Mouse (Mus musculus) adrenal gland, postnatal 4 days (tissue): ENCODE results near the gene Ceacam15. TPM values are rescaled to one million over a fixed set of nuclear protein-coding genes. Genes with fewer than 3 reads are reported as not detected.
"Not testable (repeated sequence)": the region's sequence is repeated elsewhere in the genome, so short reads cannot be mapped to it uniquely, and the experiment has no call there.

Experiments used
- DNase-seq, 2 experiments: peaks; one replicate each; pipeline ENCODE4 v3.0.0; 2021 to 2022; ENCODE audit warnings: low spot score in 2 of 2, mixed read lengths in 2 of 2
- long read RNA-seq, 2 experiments: library from polyadenylated mRNA; stranded (forward); transcript quantifications; one replicate each; pipeline ENCODE4 v2.0.0; 2021
- total RNA-seq, 2 experiments: library from RNA; stranded (reverse); gene quantifications; 2 replicates each; pipeline ENCODE4 v1.2.3; 2021

Gene Ceacam15
- total RNA-seq, result not detected
- long read RNA-seq, experiment 1, result 0 reads
- long read RNA-seq, experiment 2, result 0 reads

DNA sequence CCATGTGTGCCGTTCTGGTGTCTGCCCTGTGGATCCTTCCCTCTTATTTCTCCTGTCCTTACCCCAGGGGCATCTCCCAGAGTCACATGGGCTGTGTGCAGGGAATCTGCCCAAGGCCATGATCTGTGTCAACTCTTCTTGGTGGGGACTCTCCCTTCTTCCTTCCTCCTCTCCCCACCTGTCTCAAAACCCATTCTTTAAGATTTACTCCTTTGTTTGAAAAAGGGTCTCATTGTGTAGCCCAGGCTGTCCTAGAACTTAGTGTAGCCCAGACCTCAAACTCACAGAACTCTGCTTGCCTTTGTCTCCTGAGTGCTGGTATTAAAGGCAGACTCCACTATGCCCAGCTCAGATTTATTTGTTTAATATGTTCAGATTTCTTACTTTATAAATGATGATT lies at the start of gene Ceacam15:
Ceacam15 (minus strand) TSS at position 101 of the 400 bp plus-strand sequence.
- DNase-seq, result no peak

GRCm38 (mm10) chr7:16722490-16722889 lies 47.0 kb upstream of the Ceacam15 start:
- not testable (repeated sequence) for DNase-seq

DNA sequence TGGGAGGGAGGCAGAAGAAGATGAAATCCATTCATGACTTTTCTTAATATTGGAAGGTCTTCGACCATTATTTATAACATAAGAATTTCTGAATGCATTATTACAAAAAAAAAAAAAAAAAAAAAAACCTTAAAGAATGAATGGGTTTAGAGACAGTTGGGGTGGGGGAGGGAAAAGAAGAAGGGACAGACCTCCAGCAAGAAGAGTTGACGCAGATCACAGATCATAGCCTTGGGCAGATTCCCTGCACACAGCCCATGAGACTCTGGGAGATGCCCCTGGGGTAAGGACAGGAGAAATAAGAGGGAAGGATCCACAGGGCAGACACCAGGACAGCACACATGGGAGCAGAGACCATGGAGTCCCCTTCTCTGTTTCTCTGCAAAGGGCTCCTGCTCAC lies 46.1 kb upstream of the Ceacam15 start, which contains the start of gene Ceacam9:
Ceacam9 (plus strand) TSS at position 301 of the 400 bp plus-strand sequence.
- no peak for DNase-seq

- DNase-seq, result not testable (repeated sequence)
Observed at GRCm38 (mm10) chr7:16716456-16717152, 41.1 kb upstream of the Ceacam15 start.

DNA sequence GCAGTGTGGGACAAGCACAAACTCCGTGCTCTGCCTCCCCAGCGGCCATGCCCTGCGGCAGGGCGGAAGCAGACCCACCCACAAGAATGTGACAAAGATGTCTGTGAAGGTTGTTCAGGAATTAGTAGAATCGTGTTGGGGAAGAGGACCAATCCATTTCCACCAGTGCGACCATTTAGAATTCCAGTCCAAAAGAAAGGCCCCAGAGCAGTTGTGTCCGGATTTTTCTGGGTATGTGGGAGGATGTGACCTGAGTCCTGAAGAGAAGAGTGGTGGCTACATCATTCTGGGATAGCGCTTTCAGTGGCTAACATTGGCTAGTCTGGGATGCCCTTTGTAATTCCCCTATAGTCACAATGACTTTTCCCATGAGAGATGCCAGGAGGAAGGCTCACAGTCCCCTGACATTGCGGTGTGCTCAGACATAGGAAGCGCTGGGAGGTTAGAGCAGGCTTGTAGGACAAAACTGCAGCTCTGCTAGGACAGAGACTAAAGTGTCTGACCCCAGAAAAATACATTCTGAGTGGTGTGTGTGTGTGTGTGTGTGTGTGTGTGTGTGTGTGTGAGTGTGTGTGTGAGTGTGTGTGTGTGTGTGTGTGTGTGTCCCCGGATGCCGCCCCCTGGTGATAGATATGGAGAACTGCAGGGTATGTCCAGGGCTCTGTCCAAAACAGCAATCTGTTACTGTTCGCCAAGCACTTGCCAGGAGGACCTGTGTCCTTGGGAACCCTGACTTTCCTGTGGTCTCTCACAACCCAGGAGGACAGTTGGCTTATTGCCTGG lies 37.3 kb upstream of the Ceacam15 start:
- no peak for DNase-seq

DNA sequence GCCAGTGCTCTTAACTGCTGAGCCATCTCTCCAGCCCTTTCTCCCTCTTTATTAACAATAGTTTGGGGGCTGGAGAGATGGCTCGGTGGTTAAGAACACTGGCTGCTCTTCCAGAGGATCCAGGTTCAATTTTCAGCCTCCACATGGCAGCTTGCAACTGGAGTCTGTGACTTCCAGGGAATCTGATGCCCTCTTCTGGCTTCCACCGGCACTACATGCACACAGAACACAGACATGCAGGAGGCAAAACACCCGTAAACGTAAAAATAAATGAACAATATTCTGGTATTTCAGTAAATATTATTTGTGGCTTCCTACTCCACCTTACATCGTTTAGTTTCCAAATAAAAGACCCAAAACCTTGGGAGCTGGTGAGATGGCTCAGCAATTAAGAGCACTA lies 35.1 kb upstream of the Ceacam15 start:
- no peak for DNase-seq

GRCm38 (mm10) chr7:16708244-16708643 lies 32.7 kb upstream of the Ceacam15 start:
- DNase-seq, result no peak

- no peak for DNase-seq
Observed at GRCm38 (mm10) chr7:16706385-16706784, 30.9 kb upstream of the Ceacam15 start.

DNA sequence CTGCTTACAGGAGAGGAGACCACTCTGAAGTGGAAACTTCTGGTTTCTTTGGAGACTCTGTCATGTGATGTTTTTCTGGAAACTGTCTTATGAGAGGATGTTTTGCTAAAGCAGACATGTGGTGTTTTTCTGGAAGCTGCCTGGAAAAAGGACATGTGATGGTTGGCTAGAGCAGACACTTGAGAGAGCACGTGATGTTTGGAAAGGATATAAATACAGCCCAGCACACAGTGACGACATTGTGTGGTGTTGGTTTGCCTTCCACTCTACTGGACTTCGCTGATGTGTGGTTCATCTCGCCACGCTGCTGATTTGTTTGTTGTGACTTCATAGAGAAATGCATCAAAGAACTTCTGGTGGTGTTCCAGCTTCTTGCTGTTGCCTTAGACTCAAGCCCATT lies 25.1 kb upstream of the Ceacam15 start:
- DNase-seq, result no peak

DNA sequence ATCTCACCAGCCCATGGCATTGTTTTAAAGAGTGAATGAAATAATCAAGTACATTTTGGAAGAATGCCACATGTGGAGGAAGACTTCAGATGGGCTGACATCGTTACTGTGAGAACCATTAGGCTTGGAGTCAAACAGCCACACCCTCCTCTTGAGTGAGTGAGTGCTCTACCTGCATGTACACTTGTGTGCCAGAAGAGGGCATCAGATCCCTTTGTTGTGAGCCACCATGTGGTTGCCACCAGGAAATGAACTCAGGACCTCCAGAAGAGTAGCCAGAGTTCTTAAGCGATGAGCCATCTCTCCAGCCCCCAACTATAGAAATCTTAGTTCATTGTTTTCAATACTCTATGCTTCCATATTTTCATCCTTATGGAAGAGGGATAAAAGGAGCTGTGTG lies 23.5 kb upstream of the Ceacam15 start:
- DNase-seq, result no peak

DNA sequence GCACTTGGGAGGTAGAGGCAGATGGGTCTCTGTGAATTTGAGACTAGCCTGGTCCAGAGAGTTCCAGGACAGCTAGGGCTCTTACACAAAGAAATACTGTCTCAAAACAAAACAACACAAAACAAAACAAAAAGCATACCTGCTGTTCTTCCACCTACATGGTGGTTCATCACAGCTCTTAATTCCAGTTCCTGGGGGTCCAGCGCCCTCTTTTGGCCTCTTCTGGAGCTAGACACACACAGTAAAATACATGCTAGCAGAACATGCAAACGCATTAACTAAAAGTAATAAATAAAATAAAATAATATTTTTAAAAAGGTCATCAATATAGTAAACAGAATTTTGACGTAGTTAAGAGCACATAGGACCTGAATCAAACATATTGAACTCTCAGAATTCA lies 19.5 kb upstream of the Ceacam15 start:
- DNase-seq, result no peak

GRCm38 (mm10) chr7:16689196-16689595 lies 13.7 kb upstream of the Ceacam15 start:
- DNase-seq, result no peak

GRCm38 (mm10) chr7:16680194-16680593 lies 4.7 kb upstream of the Ceacam15 start:
- not testable (repeated sequence) for DNase-seq

DNA sequence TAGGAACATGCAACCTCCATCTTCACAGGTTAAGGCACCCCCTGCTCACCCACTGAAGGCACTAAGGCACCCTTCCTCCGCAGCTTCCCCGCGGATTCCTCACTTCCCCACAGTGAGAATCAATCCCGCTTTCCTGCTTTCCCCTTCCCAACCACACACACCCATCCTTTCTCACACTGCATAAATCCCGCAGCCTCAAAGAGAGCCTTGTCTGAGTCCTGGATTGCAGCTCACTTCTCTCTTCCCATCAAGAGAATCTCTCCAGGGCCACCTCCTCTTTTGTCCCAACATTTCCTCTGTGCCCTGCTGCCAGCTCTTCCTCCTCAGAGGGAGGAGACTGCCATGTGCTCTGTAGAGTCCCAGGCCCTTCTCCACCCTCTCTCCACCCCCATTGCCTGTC lies 806 bp downstream of the Ceacam15 start:
- DNase-seq, result not testable (repeated sequence)

GRCm38 (mm10) chr7:16673823-16674222 lies 1.7 kb downstream of the Ceacam15 start:
- DNase-seq, result no peak

DNA sequence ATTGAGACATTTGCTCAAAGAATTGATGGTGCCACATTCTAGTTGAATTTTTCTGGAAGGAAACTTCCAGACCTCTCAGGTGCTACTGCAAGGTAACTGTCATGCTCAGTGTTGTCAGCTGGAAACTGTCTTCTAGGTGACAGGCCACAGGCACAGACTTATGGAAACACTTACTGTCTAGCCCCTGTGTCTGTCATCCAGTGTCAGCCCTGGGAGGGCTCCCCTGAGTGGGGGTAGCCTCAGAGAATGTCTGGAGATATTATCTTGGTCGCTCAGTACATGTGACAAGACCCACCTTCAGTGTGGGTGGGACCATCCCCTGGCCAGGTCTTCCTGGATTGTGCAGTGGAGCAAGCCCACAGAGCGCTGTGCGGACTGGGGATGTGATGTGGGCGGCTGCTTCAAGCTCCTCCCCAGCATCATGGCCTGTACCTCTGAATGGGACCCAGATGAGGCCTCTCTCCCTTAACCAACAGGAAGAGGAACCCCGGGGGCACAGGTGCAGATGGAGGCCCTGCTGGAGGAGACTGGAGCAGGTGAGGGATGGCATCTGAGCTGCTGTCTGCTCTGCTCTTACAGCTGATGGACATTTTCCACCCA lies 7.1 kb downstream of the Ceacam15 start:
- DNase-seq, result not testable (repeated sequence)

GRCm38 (mm10) chr7:16644260-16644659 lies 31.2 kb downstream of the Ceacam15 start:
- DNase-seq, result no peak

DNA sequence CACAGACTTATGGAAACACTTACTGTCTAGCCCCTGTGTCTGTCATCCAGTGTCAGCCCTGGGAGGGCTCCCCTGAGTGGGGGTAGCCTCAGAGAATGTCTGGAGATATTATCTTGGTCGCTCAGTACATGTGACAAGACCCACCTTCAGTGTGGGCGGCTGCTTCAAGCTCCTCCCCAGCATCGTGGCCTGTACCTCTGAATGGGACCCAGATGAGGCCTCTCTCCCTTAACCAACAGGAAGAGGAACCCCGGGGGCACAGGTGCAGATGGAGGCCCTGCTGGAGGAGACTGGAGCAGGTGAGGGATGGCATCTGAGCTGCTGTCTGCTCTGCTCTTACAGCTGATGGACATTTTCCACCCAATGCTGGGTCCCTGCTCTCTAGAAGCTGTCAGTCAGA lies 32.4 kb downstream of the Ceacam15 start:
- not testable (repeated sequence) for DNase-seq

DNA sequence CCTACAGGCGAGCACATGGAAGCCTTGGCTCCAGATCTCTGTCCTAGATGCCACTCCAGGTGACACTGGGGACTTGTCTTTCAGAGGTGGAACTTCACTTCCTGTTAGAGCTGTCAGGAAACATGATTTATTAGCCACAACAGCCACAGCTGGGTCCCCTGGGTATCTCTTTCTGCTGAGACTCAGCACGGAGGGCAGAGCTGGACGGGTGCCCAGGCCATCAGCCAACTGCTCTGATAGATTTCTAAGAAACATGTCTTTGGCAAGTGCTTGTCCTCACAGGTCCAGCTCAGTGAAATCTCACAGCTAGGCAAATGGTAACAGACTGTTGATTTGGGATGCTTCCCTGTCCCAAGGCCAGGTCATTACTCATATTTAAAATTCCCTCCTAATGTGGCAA lies 36.5 kb downstream of the Ceacam15 start:
- peak; percentile 12 to 20 for DNase-seq

- DNase-seq, result no peak
Observed at GRCm38 (mm10) chr7:16635116-16635515, 40.4 kb downstream of the Ceacam15 start.

DNA sequence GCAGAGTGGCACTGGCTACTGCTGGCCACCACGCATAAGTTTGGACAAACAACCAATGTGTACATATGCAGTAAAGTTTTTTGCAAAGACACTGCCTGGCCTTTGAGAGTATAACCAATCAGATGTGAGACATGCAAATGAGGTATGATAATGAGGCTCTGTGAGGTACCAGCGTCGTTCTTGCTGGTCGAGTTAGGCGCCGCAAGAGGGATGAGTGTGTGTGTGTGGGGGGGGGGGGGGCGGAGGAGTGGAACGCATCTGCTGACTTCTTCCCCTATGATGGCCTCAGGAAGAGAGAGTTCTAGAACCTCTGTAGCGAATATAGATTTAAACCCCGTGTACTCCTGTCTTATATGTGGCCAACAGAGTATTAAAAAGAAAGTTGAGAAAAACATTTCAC lies 41.6 kb downstream of the Ceacam15 start:
- DNase-seq, result not testable (repeated sequence)

- DNase-seq, result no peak
Observed at GRCm38 (mm10) chr7:16631932-16632331, 43.6 kb downstream of the Ceacam15 start.
